20 mouse cellular contexts compared by ENCODE assay signal in genomic region chr2:9733243-9733642, GRCm38 (mm10).
DNase-seq lines count a peak whose midpoint lies in the region; TF ChIP-seq lines count a peak whose summit lies in the region.
"Had no signal": no experiment of that assay in that cellular context is flagged by ENCODE, and none has a peak within 500 bp of the region (broad histone marks: within the 10 kb centered on the region; RNA-seq: fewer than 3 reads in every experiment).

No protein-coding gene starts in this region.

- H3K79me2 ChIP-seq in C2C12 (ENCODE audit: control insufficient read depth, insufficient read depth) (no peaks in the 10 kb centered on the region), myocyte (ENCODE audit: control insufficient read depth, insufficient read depth) (no peaks in the 10 kb centered on the region)

- intact Hi-C loops in left cerebral cortex, postnatal 4 days (cut with DNase I), result no loop called here

- peak overlapping the region; percentile 39 for H3K4me2 ChIP-seq in myocyte (ENCODE audit: low read depth)
- H3K4me2 ChIP-seq: embryonic facial prominence, embryonic 12.5 days; forebrain, embryonic 13.5 days; forebrain, embryonic 15.5 days had no signal

- TF ChIP-seq CTCF in C2C12 (IDR thresholded peaks at IDR 0.05; ENCODE audit: control insufficient read depth, insufficient read depth, insufficient read length), result no peak

- DNase-seq in adrenal gland, adult 2 months, result peak; percentile 3
- DNase-seq in adrenal gland, adult 8-10 months, result no peak
- DNase-seq in NIH3T3 (ENCODE audit: low read depth), result peak; percentile 51
- no peak for DNase-seq in left cerebral cortex, postnatal 4 days
- DNase-seq in lung, postnatal 14 days, result no peak
- DNase-seq in testis, postnatal 14 days (ENCODE audit: low spot score), result no peak
- DNase-seq: adrenal gland, postnatal 14 days; B cell, adult 2 months; cerebellum, adult 11-12 months; cerebellum, adult 2 months; cerebellum, adult 9-10 months; cerebellum, postnatal 10 days; cerebellum, postnatal 25 days; forebrain, postnatal 0 days had no signal

- H3ac ChIP-seq in C2C12 (ENCODE audit: control insufficient read depth, insufficient read length, low read depth) (no peak overlapping the region), myocyte (ENCODE audit: control insufficient read depth, insufficient read length) (no peak overlapping the region)

- TF ChIP-seq POLR2A in myocyte (IDR thresholded peaks at IDR 0.05; ENCODE audit: insufficient read length, low read depth), result no peak

- H3K36me3 ChIP-seq in C2C12 (ENCODE audit: control insufficient read depth, insufficient read depth) (no peaks in the 10 kb centered on the region), myocyte (ENCODE audit: control insufficient read depth, insufficient read depth) (no peaks in the 10 kb centered on the region)
- H3K36me3 ChIP-seq: embryonic facial prominence, embryonic 10.5 days; embryonic facial prominence, embryonic 12.5 days; forebrain, embryonic 15.5 days had no signal

- H3K79me3 ChIP-seq in C2C12 (ENCODE audit: low read depth), result no peaks in the 10 kb centered on the region

- H3K27me3 ChIP-seq in C2C12 (ENCODE audit: control insufficient read depth, insufficient read depth, insufficient read length) (no peaks in the 10 kb centered on the region), myocyte (ENCODE audit: control insufficient read depth, insufficient read depth, insufficient read length) (no peaks in the 10 kb centered on the region)
- H3K27me3 ChIP-seq: embryonic facial prominence, embryonic 12.5 days; forebrain, embryonic 13.5 days; forebrain, embryonic 15.5 days had no signal

- H3K4me3 ChIP-seq in C2C12 (ENCODE audit: insufficient read depth, poor library complexity, severe bottlenecking), result no peak overlapping the region
- no peak overlapping the region for H3K4me3 ChIP-seq in myocyte
- H3K4me3 ChIP-seq: embryonic facial prominence, embryonic 10.5 days; embryonic facial prominence, embryonic 12.5 days; forebrain, embryonic 13.5 days; forebrain, embryonic 15.5 days had no signal

TF ChIP-seq in C2C12, 6 proteins besides CTCF, POLR2A, EP300 and RAD21:
- TF ChIP-seq CEBPB (IDR thresholded peaks at IDR 0.05; ENCODE audit: low read depth) (peak; percentile 48), MYOD1 (IDR thresholded peaks at IDR 0.05; ENCODE audit: control insufficient read depth, insufficient read length, low read depth) (no peak), FOSL1 (IDR thresholded peaks at IDR 0.05; ENCODE audit: insufficient read depth, low read length, poor library complexity, severe bottlenecking) (peak; percentile 84), MAX (IDR thresholded peaks at IDR 0.05) (peak; percentile 37), MYOG (IDR thresholded peaks at IDR 0.05; ENCODE audit: control insufficient read depth, extremely low read depth, insufficient read length) (no peak), USF1 (IDR thresholded peaks at IDR 0.05; ENCODE audit: low read depth) (no peak)

TF ChIP-seq in myocyte, 11 proteins besides CTCF, POLR2A, EP300 and RAD21:
- TF ChIP-seq POLR2AphosphoS2 (IDR thresholded peaks at IDR 0.05; ENCODE audit: insufficient read length, low read depth) (no peak), CEBPB (IDR thresholded peaks at IDR 0.05; ENCODE audit: insufficient read depth, poor library complexity, severe bottlenecking) (peak; percentile 39; the same call in 1 of the 2 replicates)

Comparison
In these comparisons a context has a peak if more than half of its experiments do, and no peak if none do; other contexts are left out.
1. DNase-seq: peak in adrenal gland, adult 2 months (single experiment) and NIH3T3 (single experiment); none in adrenal gland, adult 8-10 months (single experiment), left cerebral cortex, postnatal 4 days (single experiment), lung, postnatal 14 days (single experiment) and testis, postnatal 14 days (single experiment).